In genomic region chr2:118487806-118488205, GRCm38 (mm10) we compare ENCODE assay signal across 9 mouse cellular contexts. TPM values are rescaled to one million over a fixed set of nuclear protein-coding genes. Genes with fewer than 3 reads are reported as not detected.
DNase-seq lines count a peak whose midpoint lies in the region; ATAC-seq and TF ChIP-seq lines count a peak whose summit lies in the region.
"Had no signal": no experiment of that assay in that cellular context is flagged by ENCODE, and none has a peak within 500 bp of the region (broad histone marks: within the 10 kb centered on the region; RNA-seq: fewer than 3 reads in every experiment).

No protein-coding gene starts in this region.

- no peaks in the 10 kb centered on the region for H3K36me3 ChIP-seq in kidney, adult 2 months (ENCODE audit: control insufficient read depth, insufficient read depth, low read length)
- no peaks in the 10 kb centered on the region for H3K36me3 ChIP-seq in kidney, embryonic 15.5 days
- H3K36me3 ChIP-seq in MEL (ENCODE audit: control insufficient read depth in 1 of 2, insufficient read depth in 2 of 2, low read length in 2 of 2): peaks cover 0 to 7% of the 10 kb centered on the region in 2 experiments; a peak in 1 of 4 replicates
- no peaks in the 10 kb centered on the region for H3K36me3 ChIP-seq in forebrain, embryonic 13.5 days (ENCODE audit: poor library complexity, severe bottlenecking)
- H3K36me3 ChIP-seq: stomach, embryonic 15.5 days had no signal

- TF ChIP-seq EP300 in MEL (IDR thresholded peaks at IDR 0.05; ENCODE audit: low read depth in 1 of 2, low read length in 2 of 2): no peak

- TF ChIP-seq POLR2A in kidney, adult 2 months (IDR thresholded peaks at IDR 0.05; ENCODE audit: low read depth, low read length): no peak
- no peak for TF ChIP-seq POLR2A in MEL (IDR thresholded peaks at IDR 0.05; ENCODE audit: control insufficient read depth in 1 of 2, insufficient read depth in 1 of 2, low read depth in 1 of 2, low read length in 2 of 2, poor library complexity in 1 of 2)

- TF ChIP-seq CTCF in kidney, adult 2 months (conservative IDR thresholded peaks at IDR 0.05; ENCODE audit: insufficient read depth, insufficient read length, low read depth, low read length): peak; percentile 51
- peak; percentile 52 to 64 (median 62) for TF ChIP-seq CTCF in MEL (IDR thresholded peaks at IDR 0.05 in 2 of 3, conservative IDR thresholded peaks at IDR 0.05 in 1 of 3; ENCODE audit: control insufficient read depth in 1 of 3, insufficient read depth in 1 of 3, low read depth in 2 of 3, low read length in 3 of 3, poor library complexity in 1 of 3, severe bottlenecking in 1 of 3)

- peak; percentile 46 for DNase-seq in kidney, adult 2 months
- peak; percentile 72 for DNase-seq in MEL (ENCODE audit: low read depth, low spot score)
- DNase-seq in kidney, postnatal 10 days: peak; percentile 57
- peak; percentile 40 to 78 for DNase-seq in spleen, postnatal 4 days (ENCODE audit: low spot score in 2 of 2)
- no peak for DNase-seq in retina, embryonic 14.5 days (ENCODE audit: low spot score)
- DNase-seq in neural tube, embryonic 10.5 days (ENCODE audit: extremely low spot score, low spot score): no peak

- peak; percentile 61 for TF ChIP-seq RAD21 in MEL (IDR thresholded peaks at IDR 0.05; ENCODE audit: low read depth, low read length)

- H3K4me3 ChIP-seq in kidney, adult 2 months (ENCODE audit: insufficient read depth, low read depth, low read length): no peak overlapping the region
- no peak overlapping the region for H3K4me3 ChIP-seq in kidney, embryonic 15.5 days (replicated peaks)
- no peak overlapping the region for H3K4me3 ChIP-seq in MEL (ENCODE audit: control insufficient read depth in 1 of 2, insufficient read depth in 1 of 2, low read depth in 2 of 2, low read length in 2 of 2)
- no peak overlapping the region for H3K4me3 ChIP-seq in forebrain, embryonic 13.5 days
- H3K4me3 ChIP-seq: stomach, embryonic 15.5 days had no signal

- H3K27ac ChIP-seq in kidney, adult 2 months (ENCODE audit: insufficient read depth, low read depth, low read length): no peak overlapping the region
- no peak overlapping the region for H3K27ac ChIP-seq in kidney, embryonic 15.5 days
- no peak overlapping the region for H3K27ac ChIP-seq in MEL (ENCODE audit: control insufficient read depth, low read depth, low read length)
- no peak overlapping the region for H3K27ac ChIP-seq in forebrain, embryonic 13.5 days
- H3K27ac ChIP-seq: stomach, embryonic 15.5 days had no signal

- no peak overlapping the region for H3K9ac ChIP-seq in kidney, embryonic 15.5 days
- no peak overlapping the region for H3K9ac ChIP-seq in MEL (ENCODE audit: control insufficient read depth, low read depth, low read length, poor library complexity, severe bottlenecking)
- H3K9ac ChIP-seq in forebrain, embryonic 13.5 days: no peak overlapping the region
- H3K9ac ChIP-seq: stomach, embryonic 15.5 days had no signal

- H3K4me2 ChIP-seq in kidney, embryonic 15.5 days: no peak overlapping the region
- no peak overlapping the region for H3K4me2 ChIP-seq in forebrain, embryonic 13.5 days
- H3K4me2 ChIP-seq: stomach, embryonic 15.5 days had no signal

- H3K4me1 ChIP-seq in kidney, adult 2 months (ENCODE audit: control insufficient read depth, insufficient read depth, low read length): peaks cover 9% of the 10 kb centered on the region; the same call in 1 of the 2 replicates
- peaks cover 39% of the 10 kb centered on the region for H3K4me1 ChIP-seq in kidney, embryonic 15.5 days
- peaks cover 0 to 13% of the 10 kb centered on the region in 2 experiments; a peak in 2 of 4 replicates for H3K4me1 ChIP-seq in MEL (ENCODE audit: control insufficient read depth in 1 of 2, insufficient read depth in 2 of 2, low read length in 2 of 2)
- 0 out of 2 replicates have a peak, but pooled peaks cover 7% of the 10 kb centered on the region for H3K4me1 ChIP-seq in forebrain, embryonic 13.5 days

- H3K9me3 ChIP-seq in kidney, embryonic 15.5 days (replicated peaks): no peaks in the 10 kb centered on the region
- H3K9me3 ChIP-seq in MEL (replicated peaks; ENCODE audit: insufficient read depth, low read length): no peaks in the 10 kb centered on the region
- no peaks in the 10 kb centered on the region for H3K9me3 ChIP-seq in forebrain, embryonic 13.5 days (replicated peaks)
- H3K9me3 ChIP-seq: stomach, embryonic 15.5 days had no signal

- 83% methylated on average over 3 of the region's 3 CpGs for WGBS in kidney, adult 2 months
- WGBS in kidney, embryonic 15.5 days: 72% methylated on average over 3 of the region's 3 CpGs
- 67% methylated on average over 3 of the region's 3 CpGs for WGBS in forebrain, embryonic 13.5 days

- no peak for ATAC-seq in kidney, embryonic 15.5 days (replicated peaks; ENCODE audit: low FRiP score)
- no peak for ATAC-seq in forebrain, embryonic 13.5 days

- H3K79me2 ChIP-seq in MEL (ENCODE audit: control insufficient read depth, insufficient read depth, low read length, poor library complexity): no peaks in the 10 kb centered on the region

- no peaks in the 10 kb centered on the region for H3K27me3 ChIP-seq in kidney, adult 2 months (replicated peaks; ENCODE audit: control insufficient read depth, insufficient read depth, low read length)
- H3K27me3 ChIP-seq in kidney, embryonic 15.5 days: no peaks in the 10 kb centered on the region
- H3K27me3 ChIP-seq in MEL (ENCODE audit: control insufficient read depth in 1 of 2, insufficient read depth in 2 of 2, low read length in 2 of 2): no peaks in the 10 kb centered on the region
- H3K27me3 ChIP-seq in forebrain, embryonic 13.5 days: no peaks in the 10 kb centered on the region
- H3K27me3 ChIP-seq: stomach, embryonic 15.5 days had no signal

TF ChIP-seq in MEL, 35 proteins besides CTCF, POLR2A, EP300 and RAD21:
- TF ChIP-seq RCOR1 (IDR thresholded peaks at IDR 0.05; ENCODE audit: low read depth, low read length) (no peak), POLR2AphosphoS5 (IDR thresholded peaks at IDR 0.05; ENCODE audit: borderline replicate concordance, low read depth, low read length) (no peak), ZC3H11A (IDR thresholded peaks at IDR 0.05; ENCODE audit: low read depth, low read length) (peak; percentile 58), SMC3 (IDR thresholded peaks at IDR 0.05; ENCODE audit: low read depth, low read length) (peak; percentile 64)

RNA-seq across cellular contexts. Expression of gene Srp14, which starts 8.3 kb away (rescaled TPM):
- polyA plus RNA-seq in kidney, adult 2 months (2012; rRNA removed): 50.9 and 77.2 TPM in 2 replicates
- polyA plus RNA-seq in kidney, embryonic 15.5 days (2015; fragmentation: Nextera tagmentation; extraction: Ambion mirVana): 224 and 241 TPM in 2 replicates
- 231 and 235 TPM in 2 replicates for total RNA-seq in MEL (2012; rRNA removed)
- polyA plus RNA-seq in MEL (2012; ENCODE audit: insufficient read depth in 1 of 2, insufficient read length in 2 of 2, low read depth in 1 of 2, low replicate concordance in 2 of 2, missing spikeins in 1 of 2): 100 to 1,000 TPM in 1 of 2 experiments, not detected in 1; 272 TPM
- polyA plus RNA-seq in forebrain, embryonic 13.5 days (2015; fragmentation: Nextera tagmentation; extraction: Ambion mirVana): 336 and 347 TPM in 2 replicates

Comparison
In these comparisons a context has a peak if more than half of its experiments do, and no peak if none do; other contexts are left out.
1. DNase-seq: peak in kidney, adult 2 months (single experiment), MEL (single experiment), kidney, postnatal 10 days (single experiment) and spleen, postnatal 4 days (2 of 2); none in retina, embryonic 14.5 days (single experiment) and neural tube, embryonic 10.5 days (single experiment).